Mouse (Mus musculus) urinary bladder, adult 2 months (tissue): ENCODE data around the gene A530084C06Rik. TPM values are rescaled to one million over a fixed set of nuclear protein-coding genes. Genes with fewer than 3 reads are reported as not detected.

Source experiments
- DNase-seq: peaks from one replicate; pipeline ENCODE4 v3.0.0; 2022; ENCODE audit warnings: low spot score
- polyA plus RNA-seq: library from polyadenylated mRNA; depleted of rRNA; stranded (reverse); fragments of >200 nt; gene quantifications from 2 replicates; pipeline ENCODE4 v1.2.3, GENCODE M21; 2012; rRNA removed

A530084C06Rik gene
- 0.96 and 1.1 TPM in 2 replicates for polyA plus RNA-seq

DNA sequence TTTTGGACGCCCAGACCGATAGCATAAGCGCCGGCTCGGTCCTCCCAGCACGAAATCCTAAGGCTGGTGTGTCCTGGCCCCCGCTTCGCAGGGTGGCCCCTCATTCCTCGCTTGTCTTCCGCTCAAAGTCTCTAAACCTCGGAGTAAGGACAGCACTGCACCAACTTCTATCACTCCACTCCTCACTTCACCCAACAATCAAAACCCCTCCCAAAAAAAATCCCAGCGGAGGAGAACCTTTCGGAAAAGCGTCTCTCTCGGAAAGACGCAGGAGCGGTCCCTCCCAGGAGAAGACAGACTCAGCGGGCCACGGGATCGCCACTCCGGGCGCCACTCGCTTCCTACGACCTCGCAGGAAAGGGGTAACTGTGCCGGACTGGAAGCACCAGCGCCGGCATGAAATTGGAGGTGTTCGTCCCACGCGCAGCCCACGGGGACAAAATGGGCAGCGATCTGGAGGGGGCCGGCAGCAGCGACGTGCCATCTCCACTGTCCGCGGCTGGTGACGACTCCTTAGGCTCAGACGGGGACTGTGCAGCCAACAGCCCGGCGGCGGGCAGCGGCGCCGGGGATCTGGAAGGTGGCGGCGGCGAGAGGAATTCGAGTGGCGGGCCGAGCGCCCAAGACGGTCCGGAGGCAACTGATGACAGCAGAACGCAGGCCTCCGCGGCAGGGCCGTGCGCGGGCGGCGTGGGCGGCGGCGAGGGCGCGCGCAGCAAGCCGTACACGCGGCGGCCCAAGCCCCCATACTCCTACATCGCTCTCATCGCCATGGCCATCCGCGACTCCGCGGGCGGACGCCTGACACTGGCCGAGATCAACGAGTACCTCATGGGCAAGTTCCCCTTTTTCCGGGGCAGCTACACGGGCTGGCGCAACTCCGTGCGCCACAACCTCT, at the start of gene A530084C06Rik:
Gene A530084C06Rik (minus strand): TSS at position 813 of the 898 bp plus-strand sequence.
- DNase-seq: peak; percentile 65

DNA sequence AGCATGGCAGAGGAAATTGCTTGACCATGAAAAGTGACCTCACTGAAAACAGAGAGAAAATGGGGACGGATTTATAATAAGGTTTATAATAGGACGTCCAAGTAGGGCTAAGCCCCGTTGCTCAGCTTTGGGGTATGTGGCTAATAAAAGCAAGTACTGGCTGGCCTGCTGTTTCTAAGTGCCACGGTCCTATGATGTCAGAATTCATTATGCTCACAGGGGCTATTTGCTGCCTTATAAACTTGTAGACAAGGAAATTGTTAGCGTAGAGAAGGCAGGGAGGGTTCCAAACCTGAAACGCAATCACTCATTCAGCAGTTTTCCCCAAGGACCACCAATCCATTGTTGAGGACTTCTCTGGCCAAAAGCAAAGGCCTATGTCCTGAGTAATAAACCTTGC, 44.8 kb upstream of the A530084C06Rik start:
- no peak for DNase-seq

DNA sequence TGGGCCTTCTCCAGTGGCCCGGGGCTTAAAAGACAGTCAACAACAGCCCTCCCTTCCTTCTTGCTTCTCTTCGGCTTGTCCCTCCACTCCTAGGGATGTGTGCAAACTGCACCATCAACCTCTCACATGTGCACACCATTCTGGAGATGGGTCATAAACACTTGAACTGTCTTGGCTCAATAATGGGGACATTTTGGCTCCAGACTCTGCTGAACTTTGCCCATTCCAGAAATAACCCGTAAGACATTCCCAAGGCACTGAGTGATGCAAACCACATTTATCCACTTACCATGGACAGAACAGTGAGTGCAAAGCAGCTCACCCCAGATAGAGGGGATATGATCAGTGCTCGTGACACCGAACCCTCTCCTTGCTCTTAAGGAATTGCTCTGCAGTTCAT, 40.4 kb upstream of the A530084C06Rik start:
- no peak for DNase-seq

DNA sequence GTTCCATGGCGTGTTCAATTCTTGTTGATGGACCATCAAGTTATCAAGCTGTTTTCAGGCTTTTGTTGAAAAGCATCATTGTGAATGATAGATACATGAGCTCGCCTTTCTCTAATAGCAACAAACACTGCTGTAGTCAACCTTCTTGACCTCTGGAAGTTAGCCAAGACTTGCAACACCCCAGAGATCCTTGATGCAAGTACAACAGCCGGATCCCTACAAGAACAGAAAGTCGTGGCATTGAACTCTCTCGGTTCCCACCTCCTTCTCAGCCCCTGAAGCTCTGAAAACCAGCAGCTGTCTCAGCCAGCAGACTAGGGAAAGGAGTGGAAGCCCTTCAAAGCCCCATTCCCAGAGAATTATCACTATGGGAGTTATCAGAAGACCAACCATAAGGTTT, 28.2 kb upstream of the A530084C06Rik start:
- DNase-seq: no peak

GRCm38 (mm10) chr13:31579866-31580265, 20.7 kb upstream of the A530084C06Rik start:
- DNase-seq: peak; percentile 52

DNA sequence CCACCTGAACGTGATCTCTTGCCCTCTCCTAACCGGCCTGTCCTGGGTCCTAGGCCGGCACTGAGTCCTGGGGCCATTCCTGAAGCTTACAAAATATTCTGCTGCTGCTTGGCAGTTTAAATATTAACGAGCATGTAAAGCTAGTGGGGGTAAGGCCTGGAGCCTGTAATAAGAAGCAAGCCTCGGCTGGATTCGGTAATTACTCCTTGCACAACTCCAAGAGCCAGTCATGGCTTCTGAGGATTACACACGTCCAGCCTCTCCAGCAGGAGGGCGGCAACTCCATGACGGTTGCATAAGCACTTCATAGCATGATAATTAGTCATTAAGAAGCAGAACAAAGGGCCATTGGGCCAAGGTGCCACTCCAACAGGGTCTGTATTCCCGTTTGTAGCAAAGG, 19.3 kb upstream of the A530084C06Rik start:
- DNase-seq: peak; percentile 22

- peak; percentile 24 for DNase-seq
Observed at GRCm38 (mm10) chr13:31577576-31577975, 18.4 kb upstream of the A530084C06Rik start.

DNA sequence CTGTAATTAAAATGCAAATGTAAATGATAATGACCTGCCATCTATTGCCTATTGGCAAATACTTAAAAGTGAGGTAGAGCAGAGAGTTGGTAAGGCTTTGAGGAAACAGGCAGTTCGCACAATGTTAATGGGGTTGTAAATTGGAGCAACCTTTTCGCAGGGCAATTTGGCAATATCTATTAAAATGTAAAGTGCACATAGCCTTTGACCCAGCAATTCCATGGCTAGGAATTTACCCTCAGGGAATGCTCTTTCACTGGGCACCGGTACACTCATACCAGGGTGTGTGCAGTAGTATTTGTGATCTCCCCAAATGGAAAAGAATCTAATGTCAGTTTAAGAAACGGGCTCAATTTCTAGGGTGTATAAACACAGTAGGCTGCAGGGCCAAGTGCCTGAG, 17.6 kb upstream of the A530084C06Rik start:
- no peak for DNase-seq

- no peak for DNase-seq
Observed at GRCm38 (mm10) chr13:31574627-31575026, 15.5 kb upstream of the A530084C06Rik start.

DNA sequence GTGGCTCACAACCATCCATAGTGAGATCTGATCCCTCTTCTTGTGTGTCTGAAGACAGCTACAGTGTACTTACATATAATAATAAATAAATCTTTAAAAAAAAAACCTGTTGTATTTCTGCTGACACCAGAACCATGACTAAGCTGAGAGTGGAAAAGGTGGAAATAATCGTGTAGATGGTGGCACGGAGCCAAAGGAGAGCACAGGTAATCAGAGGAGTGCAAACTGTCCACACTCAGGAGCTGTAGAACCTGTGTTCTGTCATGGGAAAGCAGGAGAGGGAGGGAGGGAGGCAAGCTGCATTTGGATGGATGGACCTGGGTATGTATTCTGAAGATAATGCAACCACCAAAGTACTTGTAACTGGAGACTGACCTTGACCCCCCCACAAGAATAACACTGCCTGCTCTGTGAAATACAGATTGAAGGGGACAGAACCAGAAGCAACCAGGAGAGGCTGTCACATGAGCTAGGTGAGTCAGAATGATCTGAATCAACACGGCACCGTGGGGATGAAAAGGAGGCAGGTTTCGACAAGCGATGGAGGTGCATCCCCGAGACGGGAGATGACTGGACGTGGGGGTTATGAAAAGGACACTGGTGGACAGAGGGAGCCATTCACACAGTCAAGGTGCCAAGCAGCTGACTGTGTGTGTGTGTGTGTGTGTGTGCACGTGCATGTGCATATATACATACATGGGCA, 13.8 kb upstream of the A530084C06Rik start:
- DNase-seq: peak; percentile 27

DNA sequence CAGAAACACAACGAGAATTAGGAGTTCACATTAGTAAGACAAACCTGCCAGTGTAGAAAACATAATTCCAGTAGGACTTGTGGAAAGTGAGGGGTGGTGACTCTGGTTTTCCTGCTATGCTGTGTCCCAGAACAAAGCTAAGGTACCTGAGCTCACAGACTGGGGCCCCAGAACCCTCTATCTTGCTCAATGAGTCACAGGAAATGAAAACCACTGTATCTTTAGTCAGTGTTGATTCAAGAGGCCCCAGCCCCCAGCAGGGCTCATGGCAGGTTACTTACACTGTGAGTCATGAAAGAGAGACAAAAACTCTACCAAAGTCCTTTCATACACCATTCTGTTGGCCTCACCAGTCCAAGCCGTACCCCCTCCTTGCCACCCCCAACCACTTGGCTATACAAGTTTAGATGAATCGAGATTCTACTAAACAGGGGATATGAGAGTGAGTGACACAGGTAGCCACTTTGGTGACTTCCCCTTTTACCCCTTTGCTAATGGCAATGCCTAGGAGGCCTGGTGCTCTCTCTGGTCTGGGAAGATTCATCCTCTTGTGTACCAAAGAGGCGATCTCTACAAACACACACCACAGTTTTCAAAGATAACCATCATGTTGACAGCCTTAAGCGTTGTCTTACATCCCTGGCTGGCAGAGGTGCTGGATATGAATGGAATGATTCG, 8.6 kb upstream of the A530084C06Rik start:
- DNase-seq: peak; percentile 22

- no peak for DNase-seq
Observed at GRCm38 (mm10) chr13:31567099-31567498, 8.0 kb upstream of the A530084C06Rik start.

DNA sequence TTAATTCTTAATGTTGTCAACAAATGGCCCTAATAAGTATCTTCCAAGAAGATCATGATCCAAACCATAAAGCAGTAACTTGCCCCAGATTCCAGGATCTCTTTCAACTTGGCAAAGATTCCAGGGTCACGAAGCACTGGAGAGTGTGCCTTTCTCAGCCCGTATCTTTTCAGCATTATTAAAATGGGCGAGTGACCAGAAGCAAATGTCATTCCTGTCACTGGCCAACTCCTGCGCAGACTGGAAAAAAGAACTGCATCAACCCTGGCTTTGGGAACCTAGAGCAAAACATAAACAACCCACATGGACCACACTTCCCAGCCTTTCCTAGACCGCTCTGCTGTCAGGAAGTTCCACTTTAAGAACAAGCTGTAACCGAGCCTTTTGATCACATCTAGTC, 5.3 kb upstream of the A530084C06Rik start:
- DNase-seq: no peak

DNA sequence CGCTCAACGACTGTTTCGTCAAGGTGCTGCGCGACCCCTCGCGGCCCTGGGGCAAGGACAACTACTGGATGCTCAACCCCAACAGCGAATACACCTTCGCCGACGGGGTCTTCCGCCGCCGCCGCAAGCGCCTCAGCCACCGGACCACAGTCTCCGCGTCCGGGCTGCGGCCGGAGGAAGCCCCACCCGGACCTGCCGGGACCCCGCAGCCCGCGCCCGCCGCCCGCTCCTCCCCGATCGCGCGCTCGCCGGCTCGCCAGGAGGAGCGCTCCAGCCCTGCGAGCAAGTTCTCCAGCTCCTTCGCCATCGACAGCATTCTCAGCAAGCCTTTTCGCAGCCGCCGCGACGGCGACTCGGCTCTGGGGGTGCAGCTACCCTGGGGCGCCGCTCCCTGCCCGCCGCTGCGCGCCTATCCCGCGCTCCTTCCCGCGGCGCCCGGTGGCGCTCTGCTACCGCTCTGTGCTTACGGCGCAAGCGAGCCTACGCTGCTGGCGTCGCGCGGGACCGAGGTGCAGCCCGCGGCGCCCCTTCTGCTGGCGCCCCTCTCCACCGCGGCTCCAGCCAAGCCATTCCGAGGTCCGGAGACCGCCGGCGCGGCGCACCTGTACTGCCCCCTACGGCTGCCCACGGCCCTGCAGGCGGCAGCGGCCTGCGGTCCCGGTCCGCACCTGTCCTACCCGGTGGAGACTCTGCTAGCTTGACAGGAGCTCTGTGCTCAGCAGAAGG, 449 bp upstream of the A530084C06Rik start:
- peak; percentile 66 for DNase-seq

DNA sequence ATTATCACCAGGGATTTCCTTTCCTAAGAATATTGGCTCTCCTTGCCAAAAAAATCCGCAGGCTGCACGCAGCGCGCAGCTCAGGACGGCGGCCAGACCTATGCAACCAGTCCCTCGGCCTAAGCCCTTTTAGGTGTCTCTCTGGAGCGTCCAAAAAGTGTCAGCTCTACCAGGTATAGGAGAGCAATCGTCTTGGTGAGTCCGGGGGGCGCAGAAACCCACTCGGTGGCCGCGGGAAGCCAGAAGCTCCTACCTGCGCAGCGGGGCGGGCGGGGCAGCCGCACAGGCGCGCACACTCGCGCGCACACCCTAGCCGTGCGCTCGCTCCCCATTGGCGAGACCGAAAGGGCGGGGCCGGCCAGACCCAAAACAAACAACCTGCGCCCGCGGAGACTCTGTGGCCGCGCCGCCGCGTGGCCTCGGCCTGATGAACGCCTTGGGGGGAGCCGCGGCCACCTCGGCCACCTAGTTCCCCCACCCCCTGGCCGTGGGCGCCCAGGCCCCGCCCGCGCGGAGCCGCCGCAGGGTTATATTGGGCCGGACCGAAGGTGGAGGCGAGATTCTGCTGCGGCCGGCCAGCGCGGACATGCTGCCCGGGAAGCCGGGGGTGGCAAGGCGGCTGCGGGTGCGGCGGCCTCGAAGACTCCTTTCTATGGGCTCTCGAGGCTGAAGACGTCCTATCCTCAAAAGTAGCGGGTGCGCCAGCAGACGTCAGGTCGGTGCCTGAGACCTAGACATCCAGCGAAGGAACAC, 1.2 kb downstream of the A530084C06Rik start:
- DNase-seq: peak; percentile 92

- peak; percentile 25 for DNase-seq
Observed at GRCm38 (mm10) chr13:31556964-31557767, 2.0 kb downstream of the A530084C06Rik start.

GRCm38 (mm10) chr13:31555834-31556233, 3.3 kb downstream of the A530084C06Rik start, which contains the start of gene Foxq1:
Gene Foxq1 (plus strand): TSS chr13:31556134.
- DNase-seq: no peak

GRCm38 (mm10) chr13:31547610-31548009, 11.5 kb downstream of the A530084C06Rik start:
- no peak for DNase-seq

GRCm38 (mm10) chr13:31547204-31547603, 11.9 kb downstream of the A530084C06Rik start:
- DNase-seq: no peak

DNA sequence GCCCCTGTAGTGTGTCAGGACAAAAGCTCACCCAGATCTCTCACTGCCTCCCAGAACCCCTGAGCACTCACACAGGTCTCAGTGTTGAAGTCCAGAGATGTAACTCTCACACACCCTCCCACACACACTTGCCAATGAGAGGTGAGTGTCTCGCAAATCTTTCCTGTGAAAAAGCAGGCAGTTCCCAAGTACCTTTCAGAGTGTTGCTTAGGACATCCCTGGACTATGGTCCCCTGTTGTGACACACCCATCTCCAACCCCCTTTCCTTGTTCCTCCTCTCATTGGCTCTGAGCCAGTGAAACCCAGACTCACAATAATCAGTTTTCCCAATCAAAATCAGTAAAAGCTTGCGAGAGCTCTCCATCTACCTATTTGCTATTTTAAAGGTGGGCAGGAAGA, 12.3 kb downstream of the A530084C06Rik start:
- no peak for DNase-seq
